Mouse (Mus musculus) bone marrow, adult 2 months (tissue): ENCODE measurements around the gene Emilin2.

Experiments used
- CTCF ChIP-seq: fragments of 200-500 bp; IDR thresholded peaks from 2 replicates; pipeline ENCODE4 v1.5.1; 2011; ENCODE audit warnings: low read length, control low read depth; ENCODE audit not compliant: control insufficient read depth, insufficient read depth
- POLR2A ChIP-seq: fragments of 200-500 bp; IDR thresholded peaks from 2 replicates; pipeline ENCODE4 v1.6.1; 2011; ENCODE audit warnings: low read depth, mild to moderate bottlenecking, control low read depth, low read length, borderline replicate concordance; ENCODE audit not compliant: control insufficient read depth

DNA sequence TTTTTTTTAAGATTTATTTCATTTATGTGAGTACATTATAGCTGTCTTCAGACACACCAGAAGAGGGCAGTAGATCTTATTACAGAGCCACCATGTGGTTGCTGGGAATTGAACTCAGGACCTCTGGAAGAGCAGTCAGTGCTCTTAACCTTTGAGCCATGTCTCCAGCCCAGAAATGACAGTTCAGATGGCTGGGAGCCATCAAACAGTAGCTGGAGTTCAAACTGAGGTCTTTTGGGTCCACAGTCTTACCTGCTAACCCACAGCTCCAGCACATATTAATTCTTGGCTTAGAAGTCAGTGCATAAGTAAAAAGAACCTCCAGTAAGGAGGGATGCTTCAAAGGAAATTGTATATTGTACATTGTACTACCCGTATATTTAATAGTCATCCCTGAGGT is 102.9 kb downstream of the Emilin2 start:
- TF ChIP-seq CTCF, result no peak
- no peak for TF ChIP-seq POLR2A
